Mouse (Mus musculus) naive thymus-derived CD4-positive, alpha-beta T cell, adult 5 months (primary cell): Measurements from ENCODE around the gene Ndufaf3. TPM values are rescaled to one million over a fixed set of nuclear protein-coding genes. Genes with fewer than 3 reads are reported as not detected.

Experiments
- polyA plus RNA-seq: library from polyadenylated mRNA; unstranded; fragments of 100-300 nt; shearing (Covaris generic); gene quantifications from one replicate; pipeline ENCODE4 v1.2.1, GENCODE M21; 2017

The Ndufaf3 gene
- polyA plus RNA-seq, result 19.7 TPM

DNA sequence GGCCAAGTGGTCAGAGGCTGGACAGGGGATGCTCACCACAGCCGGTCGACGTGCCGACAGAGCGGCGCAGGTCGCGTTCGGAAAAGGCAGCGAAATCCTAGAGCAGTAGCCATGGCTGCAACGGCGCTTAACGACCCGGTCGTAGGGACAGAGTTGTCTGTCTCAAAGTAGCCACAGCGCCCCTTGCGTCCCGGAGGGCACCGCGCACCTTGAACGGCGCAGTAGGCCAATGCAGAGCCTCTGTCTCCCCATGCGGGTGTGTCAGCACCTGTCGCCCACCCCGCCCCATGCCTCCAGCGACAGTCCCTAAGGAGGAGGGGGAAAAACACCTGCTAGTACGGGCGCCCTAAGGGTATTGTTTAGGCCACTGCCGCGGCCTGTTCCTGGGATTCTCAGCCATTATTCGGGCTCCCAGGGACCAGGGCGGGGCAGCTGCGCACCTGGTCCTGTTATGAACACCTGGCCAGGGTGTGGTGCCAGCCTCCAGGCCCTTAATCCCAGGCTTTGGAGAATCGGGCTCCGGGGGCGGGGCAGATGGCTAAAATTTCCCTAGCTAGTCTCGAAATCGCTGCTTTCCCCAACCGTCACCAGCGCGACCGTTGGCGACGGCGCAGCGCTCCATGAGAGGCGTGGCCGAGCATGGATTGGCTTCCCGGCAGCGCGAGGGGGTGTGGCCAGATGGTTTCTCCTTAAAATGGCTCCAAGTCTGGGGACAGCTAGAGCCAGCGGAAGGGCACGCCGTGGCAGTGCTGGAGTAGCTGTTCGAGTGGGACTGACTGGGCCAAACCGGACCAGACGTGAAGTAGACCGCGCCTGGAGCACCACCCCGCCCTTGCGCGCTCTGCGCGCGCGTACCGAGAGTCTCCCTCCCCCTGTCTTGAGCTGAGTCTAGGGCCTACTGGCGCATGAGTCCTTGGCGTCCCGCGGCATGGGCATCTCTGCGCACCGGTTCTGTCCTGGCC is at the start of gene Ndufaf3:
TSS of gene Ndufaf3 (minus strand) at position 620 of the 962 bp plus-strand sequence.

GRCm38 (mm10) chr9:108596998-108597764 is 29.9 kb upstream of the Ndufaf3 start, which contains the start of gene P4htm:
TSS of gene P4htm (minus strand) at chr9:108597667.

GRCm38 (mm10) chr9:108578545-108579343 is 11.5 kb upstream of the Ndufaf3 start, which contains the start of gene Wdr6:
TSS of gene Wdr6 (minus strand) at chr9:108578739.

DNA sequence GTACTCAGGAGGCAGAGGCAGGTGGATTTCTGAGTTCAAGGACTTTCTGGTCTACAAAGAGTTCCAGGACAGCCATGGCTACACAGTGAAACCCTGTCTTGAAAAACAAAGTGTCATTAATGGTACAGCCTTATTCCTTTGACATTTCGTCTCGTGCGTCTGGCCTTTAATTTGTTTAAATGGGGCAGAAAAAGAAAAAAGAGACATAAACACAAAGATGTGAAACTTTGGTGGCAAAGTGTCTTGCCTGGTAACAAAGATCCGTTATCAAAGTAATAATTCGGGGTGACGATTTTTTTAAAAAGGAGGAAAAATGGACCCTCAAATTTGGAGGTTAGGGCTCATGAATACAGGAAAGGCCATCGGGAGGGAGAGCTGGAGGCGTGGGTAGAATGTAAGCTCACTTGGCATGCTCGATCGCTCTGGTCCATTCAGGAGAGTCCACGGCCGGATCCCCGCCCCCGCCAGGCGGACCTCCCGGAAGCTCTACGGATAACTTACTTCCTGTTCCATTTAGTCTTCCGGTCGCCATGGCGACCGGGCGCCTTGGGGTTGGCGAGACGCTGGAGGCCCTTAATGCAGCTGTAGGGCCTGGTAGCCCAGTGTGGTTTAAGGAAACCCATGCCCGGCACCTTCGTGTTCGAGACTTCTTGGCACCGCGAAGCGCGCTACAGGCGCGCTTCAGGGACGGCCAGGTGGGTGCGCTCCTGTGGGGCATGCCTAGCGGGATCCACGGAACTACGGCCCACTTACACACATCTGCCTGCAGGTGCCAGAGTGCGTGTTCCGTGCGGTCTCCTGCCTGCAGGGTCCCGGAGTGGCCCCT is 2.4 kb upstream of the Ndufaf3 start, which contains the start of gene Dalrd3:
TSS of gene Dalrd3 (plus strand) at position 506 of the 826 bp plus-strand sequence.

GRCm38 (mm10) chr9:108560227-108560841 is 6.9 kb downstream of the Ndufaf3 start, which contains the start of gene Impdh2:
TSS of gene Impdh2 (plus strand) at chr9:108560286.

GRCm38 (mm10) chr9:108516380-108517251 is 50.6 kb downstream of the Ndufaf3 start, which contains the start of gene Qrich1:
TSS of gene Qrich1 (plus strand) at chr9:108516806.

Other genes starting within 250 kb of the Ndufaf3 start
- gene Gpx1, start 228.5 kb downstream of the Ndufaf3 start, polyA plus RNA-seq, result 219 TPM
- gene Usp4, start 219.6 kb downstream of the Ndufaf3 start, polyA plus RNA-seq, result 119 TPM
- gene 1700102P08Rik, start 174.6 kb downstream of the Ndufaf3 start, polyA plus RNA-seq, result 1.9 TPM
- gene Ccdc36, start 138.9 kb downstream of the Ndufaf3 start, polyA plus RNA-seq, result 0.11 TPM
- gene BC048562, start 131.0 kb downstream of the Ndufaf3 start, polyA plus RNA-seq, result not detected
- gene Ccdc71, start 106.9 kb downstream of the Ndufaf3 start, polyA plus RNA-seq, result 43.7 TPM
- 13.7 TPM for gene Klhdc8b, start 105.9 kb downstream of the Ndufaf3 start, polyA plus RNA-seq
- 0.57 TPM for gene Lamb2, start 87.7 kb downstream of the Ndufaf3 start, polyA plus RNA-seq
- 208 TPM for gene Usp19, start 76.8 kb downstream of the Ndufaf3 start, polyA plus RNA-seq
- gene Qars, start 59.7 kb downstream of the Ndufaf3 start, polyA plus RNA-seq, result 76.9 TPM
- gene Qrich1, start 50.6 kb downstream of the Ndufaf3 start, polyA plus RNA-seq, result 193 TPM
- gene Impdh2, start 7.1 kb downstream of the Ndufaf3 start, polyA plus RNA-seq, result 128 TPM
- gene Dalrd3, start 2.5 kb upstream of the Ndufaf3 start, polyA plus RNA-seq, result 67.8 TPM
- gene Wdr6, start 11.3 kb upstream of the Ndufaf3 start, polyA plus RNA-seq, result 33.6 TPM
- 9.8 TPM for gene P4htm, start 30.2 kb upstream of the Ndufaf3 start, polyA plus RNA-seq
- gene Arih2, start 82.0 kb upstream of the Ndufaf3 start, polyA plus RNA-seq, result 182 TPM
- gene Slc25a20, start 94.7 kb upstream of the Ndufaf3 start, polyA plus RNA-seq, result 18.9 TPM
- gene Prkar2a, start 121.9 kb upstream of the Ndufaf3 start, polyA plus RNA-seq, result 17.3 TPM
- 44.0 TPM for gene Ip6k2, start 216.4 kb upstream of the Ndufaf3 start, polyA plus RNA-seq
- 10.0 TPM for gene Nckipsd, start 240.9 kb upstream of the Ndufaf3 start, polyA plus RNA-seq